Mouse (Mus musculus): ENCODE results near the gene Vti1a.

Vti1a gene

DNA sequence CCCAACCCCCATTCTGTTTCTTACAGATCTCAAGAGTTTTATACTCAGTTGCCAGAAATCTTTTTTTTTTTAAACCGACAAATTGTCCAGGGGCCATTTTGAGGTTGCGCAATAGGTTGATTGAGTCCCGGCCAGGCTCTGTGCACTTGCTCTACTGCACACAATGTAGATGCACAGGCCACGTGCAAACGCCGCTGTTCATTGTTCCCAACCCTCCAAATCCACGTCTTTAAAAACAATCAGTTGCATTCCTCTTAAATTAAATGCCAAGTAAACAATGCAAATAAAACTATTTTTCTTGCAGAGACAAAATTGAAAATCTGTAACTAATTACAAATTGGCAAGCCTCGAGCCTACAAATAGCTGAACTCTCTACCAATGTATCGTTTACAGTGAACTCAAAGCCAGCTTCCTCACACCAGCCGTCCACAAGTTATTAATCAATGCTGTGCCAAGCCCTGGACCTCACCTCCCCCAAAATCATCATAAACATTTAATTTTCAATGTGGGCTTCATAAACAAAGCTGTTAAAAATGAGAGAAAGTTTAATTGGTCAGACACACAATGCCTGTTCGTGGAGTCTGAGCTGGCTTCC lies 244.1 kb downstream of the Vti1a start:
- no peak for DNase-seq (ENCODE audit: low spot score)

DNA sequence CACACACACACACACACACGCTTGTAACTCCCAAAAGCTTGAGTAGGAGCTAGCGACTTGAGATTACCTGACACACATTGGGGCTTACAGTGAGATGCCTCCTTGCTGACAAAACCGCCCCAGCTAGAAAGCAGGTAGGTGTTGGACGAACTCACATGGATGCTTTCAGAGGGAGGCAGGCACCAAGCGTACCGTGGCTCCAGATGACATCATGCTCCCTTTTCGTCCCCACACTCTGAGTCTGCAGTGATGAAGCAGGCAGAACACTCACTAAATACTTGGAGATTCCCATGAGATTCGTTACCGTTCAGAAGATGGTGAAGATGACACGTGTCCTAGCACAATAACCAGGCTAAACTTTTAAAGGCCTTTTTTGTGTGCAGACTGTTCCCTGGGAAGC lies 245.4 kb downstream of the Vti1a start:
- DNase-seq (ENCODE audit: low spot score) = no peak

DNA sequence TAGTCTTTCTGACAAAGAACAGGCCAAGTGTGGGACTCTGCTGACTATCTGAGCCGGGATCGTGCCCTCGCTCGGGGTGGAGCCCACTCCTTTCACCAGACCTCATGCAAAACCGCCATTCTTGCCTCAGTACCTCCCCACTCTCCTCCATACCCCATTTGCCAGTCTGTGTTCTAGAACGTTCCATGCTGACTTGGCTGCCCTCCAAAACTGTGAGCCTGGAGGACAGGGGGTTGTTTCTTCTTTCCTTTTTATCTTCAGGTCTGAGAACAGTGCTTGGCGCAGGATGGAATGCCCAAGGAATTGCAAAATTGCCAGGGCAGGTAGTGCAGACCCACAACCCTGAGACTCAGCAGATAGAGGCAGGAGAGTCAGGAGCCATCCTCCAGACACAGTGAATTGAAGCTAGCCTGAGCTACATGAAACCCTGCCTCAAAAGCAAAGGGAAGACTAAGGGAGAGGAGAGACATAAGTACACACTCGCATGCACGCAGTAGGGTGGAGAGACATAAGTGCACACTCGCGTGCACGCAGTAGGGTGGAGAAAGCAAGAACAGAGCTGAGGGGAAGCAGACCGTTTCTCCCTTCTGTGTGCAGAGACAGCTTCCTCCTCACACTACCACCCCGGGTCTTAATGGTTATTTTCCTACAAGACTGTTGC lies 246.5 kb downstream of the Vti1a start:
- no peak for DNase-seq (ENCODE audit: low spot score)

DNA sequence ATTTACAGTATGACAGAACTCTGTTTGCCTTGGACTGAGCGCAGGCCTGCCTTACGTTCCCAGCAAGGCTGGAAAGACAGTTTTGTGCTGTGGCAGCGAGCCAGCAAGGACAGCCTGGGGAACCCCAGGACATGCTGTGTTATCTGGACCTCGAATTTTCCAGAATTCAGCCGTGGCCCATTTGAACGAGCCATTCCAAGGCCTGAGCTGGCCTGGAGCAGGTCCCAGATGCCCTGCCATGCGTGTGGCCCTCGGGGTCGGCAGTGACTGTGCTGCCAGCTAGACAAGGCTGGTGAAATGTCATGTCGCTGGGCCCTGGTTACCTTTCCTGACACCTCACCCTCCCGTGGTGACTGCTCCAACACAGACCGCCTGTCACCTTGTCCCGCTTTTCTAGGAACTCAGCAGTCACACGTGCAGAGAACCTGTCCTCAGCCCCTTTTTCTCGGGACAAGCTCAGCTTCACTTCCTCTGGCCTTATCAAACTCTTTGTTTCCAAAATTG lies 247.1 kb downstream of the Vti1a start:
- no peak for DNase-seq (ENCODE audit: low spot score)

DNA sequence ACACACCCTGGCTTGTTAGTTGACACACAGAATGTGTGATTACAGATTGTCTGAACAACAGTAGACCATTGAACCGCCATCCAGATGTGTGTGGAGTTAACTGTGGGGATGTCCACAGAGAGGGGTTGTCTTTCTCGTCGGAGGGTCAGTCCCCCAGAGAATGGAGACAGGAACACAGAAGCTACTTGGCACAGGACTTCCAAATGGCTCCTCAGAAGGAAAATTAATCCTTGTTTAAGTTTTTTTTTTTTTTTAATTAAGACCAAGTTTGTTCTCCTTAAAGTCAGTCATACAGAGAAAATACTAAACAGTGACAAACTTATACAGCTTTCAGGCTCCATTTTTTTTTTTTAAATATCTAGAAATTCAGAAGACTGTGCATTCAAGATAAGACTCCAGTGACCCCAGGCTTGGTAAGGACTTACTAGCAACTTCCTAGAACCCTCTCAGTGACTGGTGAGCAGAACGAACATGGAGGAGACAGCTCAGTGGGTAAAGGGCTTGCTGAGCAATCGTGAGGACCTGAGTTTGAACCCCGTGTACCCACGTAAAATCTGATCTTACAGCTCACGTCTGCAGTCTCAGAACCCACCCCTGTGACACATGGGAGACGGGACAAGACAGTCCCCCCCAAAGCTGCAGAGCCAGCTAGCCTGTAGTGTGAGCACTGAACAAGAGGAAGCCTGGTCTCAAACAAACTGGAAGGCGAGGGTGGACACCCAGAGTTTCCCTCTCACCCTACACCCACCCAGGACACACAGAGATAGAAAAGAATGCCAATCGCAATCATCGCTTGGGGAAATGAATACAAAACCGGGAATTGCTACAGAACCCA lies 248.2 kb downstream of the Vti1a start:
- DNase-seq (ENCODE audit: low spot score) = no peak

DNA sequence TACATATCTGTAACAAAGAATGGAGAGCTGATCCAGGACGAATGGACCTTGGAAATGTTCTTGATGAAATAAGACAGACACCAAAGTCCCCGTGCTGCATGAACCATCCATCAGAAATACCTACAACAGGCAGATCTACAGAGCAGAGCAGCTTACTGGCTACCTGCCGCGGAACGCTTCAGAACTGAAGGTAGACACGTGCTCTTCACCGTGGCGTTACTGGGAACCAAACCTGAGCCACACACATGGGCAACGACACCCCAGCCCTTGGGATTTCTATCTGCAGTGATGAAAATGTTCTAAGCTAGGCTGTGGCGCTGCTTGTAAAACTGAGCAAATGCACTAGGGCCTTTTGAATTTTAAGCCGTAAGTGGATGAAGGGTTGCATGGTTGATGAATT lies 249.0 kb downstream of the Vti1a start:
- no peak for DNase-seq (ENCODE audit: low spot score)

DNA sequence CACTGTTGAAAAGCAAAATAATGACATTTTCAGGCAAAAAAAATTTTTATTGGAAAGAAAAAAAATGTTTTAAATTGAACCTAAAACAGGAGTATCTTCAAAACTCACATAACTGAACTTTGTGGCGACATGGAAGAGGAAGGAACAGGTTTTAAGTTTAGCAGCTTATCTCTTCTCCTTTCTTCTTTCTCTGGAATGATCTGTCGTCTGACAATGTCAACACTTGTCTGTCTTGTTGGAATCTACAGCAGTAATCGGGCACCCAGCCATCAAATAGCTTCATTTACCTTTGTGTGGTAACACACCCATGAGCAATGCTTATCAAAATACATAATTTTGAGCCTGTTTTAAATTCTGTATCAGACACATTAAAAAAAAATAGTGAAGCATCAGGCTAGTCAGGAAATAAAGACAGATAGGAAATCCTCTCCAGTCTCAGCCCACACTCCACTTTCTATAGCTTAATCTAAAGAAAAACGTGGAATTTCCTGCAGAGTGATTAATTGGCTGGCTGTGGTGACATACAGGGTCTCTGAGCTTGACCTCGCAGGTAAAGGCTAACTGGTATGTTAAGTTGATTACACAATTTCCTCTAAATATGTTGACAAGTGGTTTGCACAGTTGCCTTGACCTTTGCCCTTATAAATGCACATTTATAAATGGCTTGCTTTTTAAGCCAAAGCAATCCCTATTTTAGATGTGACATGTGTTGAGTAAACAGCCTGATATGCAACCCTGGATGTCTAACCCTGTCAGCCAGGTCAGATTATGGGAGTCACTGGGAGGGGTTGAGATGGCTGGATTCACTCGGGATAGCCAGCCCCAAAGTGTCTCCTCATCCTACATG lies 249.7 kb downstream of the Vti1a start:
- no peak for DNase-seq (ENCODE audit: low spot score)

DNA sequence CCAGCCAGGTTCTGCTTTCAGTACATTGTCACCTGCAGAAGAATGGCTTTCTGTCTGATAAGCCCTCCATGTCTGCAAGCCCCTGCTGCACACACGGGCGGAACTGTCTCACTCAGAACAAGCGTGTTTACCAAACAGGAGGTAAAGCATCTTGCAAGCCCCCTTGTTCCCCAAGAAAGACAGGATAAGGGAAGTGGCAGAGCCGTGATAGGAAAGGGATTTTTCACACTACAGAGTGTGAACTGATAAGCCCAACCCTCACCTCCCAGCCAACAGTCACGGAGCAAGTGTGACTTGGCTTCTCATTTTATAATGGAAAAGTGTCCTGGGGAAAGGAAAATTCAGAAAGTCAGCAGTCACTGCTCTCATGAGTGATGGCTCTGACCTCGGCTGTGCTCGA lies 253.0 kb downstream of the Vti1a start:
- no peak for DNase-seq (ENCODE audit: low spot score)

DNA sequence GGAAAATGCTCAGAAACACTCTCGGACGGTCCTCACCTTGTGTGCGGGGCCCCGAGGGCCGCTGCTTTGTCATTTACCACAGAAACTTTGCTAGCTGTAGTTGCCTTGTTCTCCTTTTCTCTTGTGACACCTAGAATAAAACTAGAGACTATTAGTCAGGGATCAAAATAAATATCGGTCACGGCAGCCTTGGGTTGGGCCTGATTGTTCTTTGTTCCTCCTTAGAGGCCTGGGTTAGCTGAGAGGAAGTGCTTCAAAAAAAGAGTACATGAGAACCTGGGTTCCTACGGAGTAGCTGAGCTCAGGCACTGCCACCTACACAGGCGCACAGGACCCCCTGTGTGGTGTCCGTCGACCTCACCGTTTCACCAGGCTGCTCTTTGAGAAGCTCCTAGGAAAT lies 253.8 kb downstream of the Vti1a start:
- DNase-seq (ENCODE audit: low spot score) = no peak

DNA sequence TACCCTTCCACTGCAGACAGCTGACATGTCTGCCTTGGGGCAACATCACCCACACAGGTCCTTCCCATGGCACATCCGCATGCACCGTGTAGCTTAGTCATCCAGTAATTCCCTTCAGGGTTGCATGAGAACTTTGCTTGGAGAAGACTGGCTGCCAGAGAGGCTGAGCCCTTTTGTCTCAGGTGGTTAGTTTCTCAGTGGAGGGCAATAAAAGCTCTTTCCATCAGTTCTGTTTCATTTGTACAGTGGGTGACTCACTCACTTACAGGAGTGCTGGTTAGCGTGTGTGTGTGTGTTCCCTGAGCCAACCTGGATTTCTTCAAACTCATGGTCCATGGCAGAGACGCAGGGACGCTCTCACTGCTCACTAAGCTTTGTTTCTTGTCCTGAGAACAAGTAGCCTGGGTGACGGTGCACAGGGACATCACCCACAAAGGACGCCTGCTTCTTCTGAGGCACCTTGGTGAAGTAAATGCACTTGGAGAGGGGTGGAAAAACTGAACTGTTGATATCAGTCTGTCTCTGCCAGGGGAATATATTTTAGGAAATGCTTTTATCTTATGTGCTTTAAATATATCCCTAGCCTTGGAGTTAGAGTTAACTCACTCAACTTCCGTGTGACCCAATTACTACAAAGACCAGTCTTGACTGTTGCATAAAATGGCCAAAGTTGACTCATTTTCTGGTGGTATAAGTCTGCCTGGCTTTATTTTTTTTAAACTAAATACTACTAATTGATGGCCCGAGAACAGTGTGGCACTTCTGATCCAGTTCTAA lies 254.6 kb downstream of the Vti1a start:
- DNase-seq (ENCODE audit: low spot score) = no peak

DNA sequence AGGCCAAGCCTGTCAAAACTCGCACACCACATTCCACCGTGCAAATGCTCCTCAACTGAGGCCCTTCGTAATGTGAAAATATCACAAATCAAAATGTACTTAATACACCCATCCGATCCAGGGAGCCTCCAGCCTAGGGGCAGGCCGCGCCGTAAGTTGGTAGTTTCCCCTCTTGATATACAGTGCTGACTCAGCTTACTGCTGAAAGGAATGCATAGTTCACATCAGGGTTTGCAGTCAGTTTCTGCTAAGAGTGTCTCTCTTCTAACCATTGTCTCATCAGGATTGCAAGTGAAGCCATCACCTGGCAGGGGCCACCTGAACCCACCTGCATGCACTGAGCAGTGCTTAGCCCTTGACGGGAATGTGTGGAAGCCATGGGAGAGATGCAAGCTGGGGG lies 255.4 kb downstream of the Vti1a start:
- no peak for DNase-seq (ENCODE audit: low spot score)

DNA sequence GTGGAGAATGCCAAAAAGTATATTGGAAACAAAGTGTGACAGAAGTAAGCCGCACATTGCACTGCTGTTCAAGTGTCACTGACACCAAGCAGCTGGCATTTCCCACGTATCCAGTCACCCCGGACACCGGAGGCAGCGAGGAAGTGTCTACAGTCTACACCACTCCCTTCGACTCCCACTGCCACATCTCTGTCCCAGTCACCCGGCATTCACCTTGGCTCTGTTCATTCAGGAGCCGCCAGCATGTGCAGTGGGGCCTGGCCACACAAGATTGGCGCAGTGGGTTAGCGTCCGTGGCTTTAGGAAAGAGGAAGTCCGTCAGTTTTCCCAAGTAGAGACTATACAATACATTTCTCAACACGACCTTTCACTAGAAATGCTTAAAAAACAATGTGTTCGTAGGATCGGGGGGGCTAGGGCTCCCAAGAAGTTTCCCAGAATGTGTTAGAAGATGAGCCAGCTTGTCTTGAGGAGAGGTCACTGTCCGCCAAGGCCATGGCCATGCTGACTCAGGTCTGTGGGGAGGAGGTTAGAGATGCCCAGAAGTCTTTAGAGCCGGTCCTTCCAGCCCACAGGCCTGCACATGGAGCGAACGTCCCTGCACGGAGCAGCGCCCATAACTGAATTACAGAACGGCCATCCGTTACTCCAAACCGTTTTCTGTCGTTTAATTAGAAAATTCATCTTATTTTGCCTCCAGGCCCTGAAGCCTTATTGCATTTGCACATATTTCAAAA lies 261.4 kb downstream of the Vti1a start:
- no peak for DNase-seq (ENCODE audit: low spot score)

DNA sequence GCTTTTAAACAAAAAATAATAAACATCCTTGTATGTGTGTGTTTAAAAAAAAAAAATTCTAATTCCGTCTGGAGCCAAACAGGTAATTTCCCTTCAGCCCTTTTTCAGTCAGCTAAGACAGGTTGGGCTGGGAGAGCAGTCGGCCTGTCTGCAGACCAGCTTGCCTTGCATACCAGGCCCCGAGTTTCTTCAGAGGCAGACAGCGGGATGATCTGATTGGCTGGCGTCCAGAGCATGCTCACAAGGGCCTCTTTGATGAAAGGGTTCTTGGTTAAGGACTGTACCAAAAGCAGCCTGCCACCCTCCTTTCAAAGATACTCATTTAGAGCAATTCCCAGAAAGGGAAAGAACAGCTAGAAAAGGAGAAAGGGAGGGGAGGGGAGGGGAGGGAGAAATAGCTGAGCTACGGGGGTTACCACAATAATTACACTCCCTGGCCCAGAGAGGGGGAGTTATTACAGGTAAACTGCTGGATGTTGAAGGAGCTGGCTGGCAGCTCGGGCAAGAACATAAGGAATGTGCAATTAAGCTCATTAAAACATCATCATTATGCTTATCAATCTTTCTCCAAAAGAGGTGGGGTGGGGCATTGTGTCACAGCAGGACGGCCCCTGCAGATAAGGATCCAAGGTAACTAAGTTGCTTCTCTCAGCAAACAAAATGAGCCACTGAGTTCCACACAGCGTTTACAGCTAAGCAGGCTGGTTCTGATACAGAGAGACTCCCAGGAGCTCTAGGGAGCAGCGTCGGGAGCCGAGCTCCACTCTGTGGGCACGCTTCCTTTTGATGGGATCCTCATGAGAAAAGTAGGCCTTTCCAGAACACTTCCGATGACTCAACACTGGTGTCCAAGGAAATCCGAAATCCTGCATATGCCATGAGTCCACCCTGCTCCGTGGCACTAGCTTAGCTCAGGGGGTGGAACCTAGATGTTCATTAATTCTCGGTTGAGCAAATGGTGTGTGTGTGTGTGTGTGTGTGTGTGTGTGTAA lies 262.3 kb downstream of the Vti1a start:
- DNase-seq (ENCODE audit: low spot score) = peak; percentile 51

DNA sequence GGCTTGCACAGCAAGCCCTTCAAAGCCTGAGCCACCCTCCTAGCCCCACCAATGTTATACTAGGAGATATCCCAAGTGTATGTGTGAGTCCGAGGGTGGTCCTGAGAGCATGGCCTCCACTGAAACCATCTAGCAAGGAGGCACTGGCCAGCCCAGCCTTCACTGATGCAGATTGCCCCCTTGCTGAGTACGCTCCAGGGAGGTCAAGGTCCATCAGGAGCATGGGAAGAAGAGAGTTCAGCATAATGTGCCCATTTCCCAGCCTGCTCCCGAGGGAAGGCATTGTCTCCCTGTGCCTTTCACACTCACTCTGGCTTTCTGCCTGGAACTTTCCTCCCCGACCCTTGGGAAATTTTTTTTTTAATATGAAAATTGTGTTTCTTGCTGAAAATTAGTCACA lies 263.2 kb downstream of the Vti1a start:
- no peak for DNase-seq (ENCODE audit: low spot score)

DNA sequence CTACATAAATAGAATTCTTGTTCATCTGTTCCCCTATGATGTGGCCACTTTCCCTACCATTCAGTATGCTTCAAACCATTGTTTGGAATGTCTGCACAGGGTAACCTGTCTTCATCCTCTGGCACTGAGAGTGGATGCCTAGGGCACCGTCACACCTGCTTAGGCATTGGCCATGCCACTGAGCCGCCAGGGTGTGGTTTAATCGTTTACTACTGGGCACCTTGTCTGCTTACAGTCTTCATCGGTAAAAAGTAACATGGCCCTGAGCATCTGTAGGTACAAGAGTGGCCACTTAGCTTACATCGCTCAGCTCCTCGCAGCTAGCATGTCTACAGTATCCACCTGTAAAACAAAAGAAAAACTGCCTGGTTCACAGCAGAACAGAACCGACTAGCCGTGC lies 264.1 kb downstream of the Vti1a start:
- no peak for DNase-seq (ENCODE audit: low spot score)

DNA sequence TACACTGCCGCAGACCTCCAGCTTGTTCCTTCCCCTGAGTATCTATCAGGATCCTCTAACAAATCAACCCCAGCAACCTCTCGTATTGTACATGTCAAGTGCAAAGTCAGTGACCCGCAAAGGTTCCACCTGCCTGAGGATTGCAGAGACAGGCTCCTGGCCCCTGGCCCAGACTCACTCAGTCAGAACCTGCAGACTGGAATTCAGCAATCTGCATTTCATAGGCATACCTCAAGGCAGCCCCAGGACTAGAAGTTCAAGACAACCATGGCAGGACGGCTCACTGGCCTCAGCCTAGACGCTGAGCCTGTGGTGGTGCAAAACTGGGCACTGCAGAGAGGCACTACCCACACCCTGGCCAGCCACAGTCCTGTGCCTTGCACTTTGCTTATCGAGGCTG lies 264.6 kb downstream of the Vti1a start:
- no peak for DNase-seq (ENCODE audit: low spot score)

DNA sequence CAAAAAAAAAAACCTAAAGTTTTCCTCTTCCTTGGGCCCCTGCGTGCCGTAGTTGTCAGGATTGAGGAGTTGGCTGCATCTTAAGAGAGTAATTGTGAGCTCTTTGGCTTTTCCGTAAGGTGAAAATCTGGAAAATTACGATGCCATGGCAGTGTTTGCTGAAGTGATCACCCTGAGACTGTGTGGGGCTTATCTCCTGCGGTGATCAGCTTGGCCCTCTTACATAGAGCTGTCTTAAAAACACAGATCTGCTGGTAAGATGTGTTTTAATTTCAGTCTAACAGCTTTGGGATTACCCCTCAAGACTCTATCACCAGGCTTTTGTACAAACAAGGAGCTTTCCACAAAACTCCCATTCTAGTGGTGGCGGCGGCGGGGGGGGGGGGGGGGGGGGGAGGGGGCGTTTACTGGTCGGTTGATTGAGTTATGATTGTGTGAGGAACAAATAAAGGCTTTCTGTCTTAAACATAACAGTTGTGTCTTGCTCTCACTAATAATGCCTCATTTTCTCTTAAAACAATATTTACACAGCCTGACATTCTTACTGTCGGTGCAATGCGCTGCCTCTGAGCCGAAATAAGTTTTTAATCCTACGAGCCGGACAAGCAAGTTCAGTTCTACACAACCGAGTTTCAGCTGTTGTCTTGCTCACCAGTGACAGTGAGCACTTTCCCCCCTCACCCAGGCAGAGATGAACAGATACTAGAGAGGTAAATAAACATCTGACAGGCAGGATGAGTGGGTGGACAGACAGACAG lies 267.0 kb downstream of the Vti1a start:
- DNase-seq (ENCODE audit: low spot score) = no peak
